Mouse (Mus musculus): ENCODE data around the gene Tmem135.

DNA sequence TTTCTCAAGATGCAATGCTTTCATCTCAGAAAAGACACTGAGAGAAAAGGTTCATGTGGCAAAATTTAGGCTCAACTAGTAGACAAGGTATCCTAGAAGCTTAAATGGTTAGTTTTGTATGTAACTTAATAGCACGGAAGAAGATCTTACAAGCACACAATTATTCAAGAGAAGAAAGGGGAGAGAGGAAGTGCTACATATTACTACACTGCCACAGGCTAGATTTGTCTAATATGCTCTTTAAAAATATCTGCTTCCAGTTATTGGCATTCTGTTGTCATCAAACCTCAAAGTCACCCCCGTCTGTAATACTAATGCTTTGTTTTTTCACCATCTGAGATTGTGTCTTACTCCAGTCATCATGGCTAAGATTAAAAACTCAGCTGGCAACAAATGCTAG is 167.4 kb downstream of the Tmem135 start:
- no peak for TF ChIP-seq POLR2AphosphoS2 (IDR thresholded peaks at IDR 0.05; ENCODE audit: insufficient read length, low read depth)
- no peak for TF ChIP-seq POLR2A (IDR thresholded peaks at IDR 0.05; ENCODE audit: insufficient read length, low read depth)
- no peak for TF ChIP-seq MAX (IDR thresholded peaks at IDR 0.05; ENCODE audit: low read depth)
- no peak for TF ChIP-seq E2F4 (IDR thresholded peaks at IDR 0.05; ENCODE audit: insufficient read depth)
- TF ChIP-seq CEBPB (IDR thresholded peaks at IDR 0.05; ENCODE audit: insufficient read depth, poor library complexity, severe bottlenecking) = no peak
- no peak for TF ChIP-seq TCF12 (IDR thresholded peaks at IDR 0.05; ENCODE audit: insufficient read depth, poor library complexity, severe bottlenecking)
